Mouse (Mus musculus): ENCODE data around the gene Sbpl. TPM values are rescaled to one million over a fixed set of nuclear protein-coding genes. Genes with fewer than 3 reads are reported as not detected.

Sbpl gene
- not detected in 2 replicates for polyA plus RNA-seq (2012; rRNA removed)

- Histone ChIP-seq H3K4me1 (ENCODE audit: control insufficient read depth, insufficient read depth, insufficient read length) (no peaks in the 10 kb centered on the region), H3K27ac (ENCODE audit: insufficient read depth, low read length) (no peak within 1 kb of the TSS), H3K36me3 (ENCODE audit: control insufficient read depth, insufficient read depth, low read length) (no peaks in the 10 kb centered on the region), H3K4me3 (ENCODE audit: extremely low read depth, insufficient read depth, insufficient read length) (no peak within 1 kb of the TSS), H3K27me3 (ENCODE audit: control insufficient read depth, insufficient read depth, low read length) (no peaks in the 10 kb centered on the region)
- WGBS, result 80% methylated on average over 5 of the region's 5 CpGs
- DNase-seq (ENCODE audit: low read depth in 1 of 2, low spot score in 2 of 2), result no peak
- TF ChIP-seq POLR2A (IDR thresholded peaks at IDR 0.05; ENCODE audit: low read depth, low read length) (no peak), CTCF (IDR thresholded peaks at IDR 0.05; ENCODE audit: extremely low read depth, insufficient read depth, insufficient read length, insufficient replicate concordance) (no peak)
Measured at GRCm38 (mm10) chr17:23955174-23955573, at the start of gene Sbpl. Gene Sbpl (minus strand): TSS chr17:23955274.

GRCm38 (mm10) chr17:24004071-24004665 is 49.1 kb upstream of the Sbpl start:
- Histone ChIP-seq H3K36me3 (ENCODE audit: control insufficient read depth, insufficient read depth, low read length) (no peaks in the 10 kb centered on the region), H3K4me1 (ENCODE audit: control insufficient read depth, insufficient read depth, insufficient read length) (peaks cover 4% of the 10 kb centered on the region; the same call in 1 of the 2 replicates), H3K4me3 (ENCODE audit: extremely low read depth, insufficient read depth, insufficient read length) (no peak overlapping the region), H3K27ac (ENCODE audit: insufficient read depth, low read length) (no peak overlapping the region), H3K27me3 (ENCODE audit: control insufficient read depth, insufficient read depth, low read length) (no peaks in the 10 kb centered on the region)
- no peak for TF ChIP-seq POLR2A (IDR thresholded peaks at IDR 0.05; ENCODE audit: low read depth, low read length)
- no peak for TF ChIP-seq CTCF (IDR thresholded peaks at IDR 0.05; ENCODE audit: extremely low read depth, insufficient read depth, insufficient read length, insufficient replicate concordance)
- WGBS, result 91% methylated on average over 14 of the region's 14 CpGs
- no peak for DNase-seq (ENCODE audit: low read depth in 1 of 2, low spot score in 2 of 2)

GRCm38 (mm10) chr17:24000404-24000803 is 45.3 kb upstream of the Sbpl start:
- WGBS, result 70% methylated on average over 5 of the region's 5 CpGs
- Histone ChIP-seq H3K4me1 (ENCODE audit: control insufficient read depth, insufficient read depth, insufficient read length) (no peaks in the 10 kb centered on the region), H3K27ac (ENCODE audit: insufficient read depth, low read length) (no peak overlapping the region), H3K27me3 (ENCODE audit: control insufficient read depth, insufficient read depth, low read length) (no peaks in the 10 kb centered on the region), H3K4me3 (ENCODE audit: extremely low read depth, insufficient read depth, insufficient read length) (no peak overlapping the region), H3K36me3 (ENCODE audit: control insufficient read depth, insufficient read depth, low read length) (no peaks in the 10 kb centered on the region)
- no peak for TF ChIP-seq POLR2A (IDR thresholded peaks at IDR 0.05; ENCODE audit: low read depth, low read length)
- TF ChIP-seq CTCF (IDR thresholded peaks at IDR 0.05; ENCODE audit: extremely low read depth, insufficient read depth, insufficient read length, insufficient replicate concordance), result no peak
- DNase-seq (ENCODE audit: low read depth in 1 of 2, low spot score in 2 of 2), result no peak

- WGBS, result 64% methylated on average over 6 of the region's 6 CpGs
- Histone ChIP-seq H3K4me3 (ENCODE audit: extremely low read depth, insufficient read depth, insufficient read length) (no peak overlapping the region), H3K27ac (ENCODE audit: insufficient read depth, low read length) (no peak overlapping the region), H3K36me3 (ENCODE audit: control insufficient read depth, insufficient read depth, low read length) (no peaks in the 10 kb centered on the region), H3K27me3 (ENCODE audit: control insufficient read depth, insufficient read depth, low read length) (no peaks in the 10 kb centered on the region), H3K4me1 (ENCODE audit: control insufficient read depth, insufficient read depth, insufficient read length) (0 out of 2 replicates have a peak, but pooled peaks cover 3% of the 10 kb centered on the region)
- no peak for TF ChIP-seq CTCF (IDR thresholded peaks at IDR 0.05; ENCODE audit: extremely low read depth, insufficient read depth, insufficient read length, insufficient replicate concordance)
- TF ChIP-seq POLR2A (IDR thresholded peaks at IDR 0.05; ENCODE audit: low read depth, low read length), result no peak
- DNase-seq (ENCODE audit: low read depth in 1 of 2, low spot score in 2 of 2), result no peak
Measured at GRCm38 (mm10) chr17:23998383-23998782, 43.3 kb upstream of the Sbpl start.

- Histone ChIP-seq H3K4me3 (ENCODE audit: extremely low read depth, insufficient read depth, insufficient read length) (no peak within 1 kb of the TSS), H3K27me3 (ENCODE audit: control insufficient read depth, insufficient read depth, low read length) (no peaks in the 10 kb centered on the region), H3K27ac (ENCODE audit: insufficient read depth, low read length) (no peak within 1 kb of the TSS), H3K4me1 (ENCODE audit: control insufficient read depth, insufficient read depth, insufficient read length) (0 out of 2 replicates have a peak, but pooled peaks cover 3% of the 10 kb centered on the region), H3K36me3 (ENCODE audit: control insufficient read depth, insufficient read depth, low read length) (no peaks in the 10 kb centered on the region)
- TF ChIP-seq POLR2A (IDR thresholded peaks at IDR 0.05; ENCODE audit: low read depth, low read length) (no peak), CTCF (IDR thresholded peaks at IDR 0.05; ENCODE audit: extremely low read depth, insufficient read depth, insufficient read length, insufficient replicate concordance) (no peak)
- WGBS, result 84% methylated on average over 2 of the region's 2 CpGs
- no peak for DNase-seq (ENCODE audit: low read depth in 1 of 2, low spot score in 2 of 2)
Measured at GRCm38 (mm10) chr17:23997901-23998300, 42.8 kb upstream of the Sbpl start, which contains the start of gene Prss22. Gene Prss22 (minus strand): TSS chr17:23998100.

GRCm38 (mm10) chr17:23995421-23995820 is 40.3 kb upstream of the Sbpl start:
- H3K4me3 ChIP-seq (ENCODE audit: extremely low read depth, insufficient read depth, insufficient read length), result no peak overlapping the region
- no peaks in the 10 kb centered on the region for H3K36me3 ChIP-seq (ENCODE audit: control insufficient read depth, insufficient read depth, low read length)
- no peak overlapping the region for H3K27ac ChIP-seq (ENCODE audit: insufficient read depth, low read length)
- H3K27me3 ChIP-seq (ENCODE audit: control insufficient read depth, insufficient read depth, low read length), result no peaks in the 10 kb centered on the region
- DNase-seq (ENCODE audit: low read depth in 1 of 2, low spot score in 2 of 2), result no peak
- 0 out of 2 replicates have a peak, but pooled peaks cover 3% of the 10 kb centered on the region for H3K4me1 ChIP-seq (ENCODE audit: control insufficient read depth, insufficient read depth, insufficient read length)
- no peak for TF ChIP-seq POLR2A (IDR thresholded peaks at IDR 0.05; ENCODE audit: low read depth, low read length)
- WGBS, result 40% methylated on average over 1 of the region's 1 CpGs

GRCm38 (mm10) chr17:23994667-23995066 is 39.6 kb upstream of the Sbpl start:
- Histone ChIP-seq H3K4me3 (ENCODE audit: extremely low read depth, insufficient read depth, insufficient read length) (no peak overlapping the region), H3K27me3 (ENCODE audit: control insufficient read depth, insufficient read depth, low read length) (no peaks in the 10 kb centered on the region), H3K27ac (ENCODE audit: insufficient read depth, low read length) (no peak overlapping the region), H3K36me3 (ENCODE audit: control insufficient read depth, insufficient read depth, low read length) (no peaks in the 10 kb centered on the region), H3K4me1 (ENCODE audit: control insufficient read depth, insufficient read depth, insufficient read length) (0 out of 2 replicates have a peak, but pooled peaks cover 3% of the 10 kb centered on the region)
- no peak for DNase-seq (ENCODE audit: low read depth in 1 of 2, low spot score in 2 of 2)
- no peak for TF ChIP-seq CTCF (IDR thresholded peaks at IDR 0.05; ENCODE audit: extremely low read depth, insufficient read depth, insufficient read length, insufficient replicate concordance)
- no peak for TF ChIP-seq POLR2A (IDR thresholded peaks at IDR 0.05; ENCODE audit: low read depth, low read length)
- 85% methylated on average over 7 of the region's 7 CpGs for WGBS

Measured in spleen, adult 2 months (tissue).